Mouse (Mus musculus) liver, embryonic 14.5 days (tissue): ENCODE measurements around the gene Purb. TPM values are rescaled to one million over a fixed set of nuclear protein-coding genes. Genes with fewer than 3 reads are reported as not detected.
A peak's percentile ranks its signal among the peaks of the same experiment; 100 is the strongest.

ENCODE experiments used
- ATAC-seq: fragments of 200-750 bp; cut with Nextera tagmentation; 2 replicates; pipeline ENCODE4 v1.8.0; 2017; ENCODE audit warnings: moderate number of reproducible peaks, mild to moderate bottlenecking, moderate library complexity; ENCODE audit not compliant: insufficient read depth
- DNase-seq, 3 experiments: peaks; one replicate each; pipeline ENCODE4 v3.0.0-alpha.2; 2012 to 2013; ENCODE audit warnings: low read depth in 3 of 3, low spot score in 3 of 3
- H3K27ac ChIP-seq: fragments of 300-500 bp; sonication (generic); 2 replicates; pipeline ENCODE4 v1.5.1; 2014; ENCODE audit warnings: moderate library complexity, mild to moderate bottlenecking, control low read depth, inconsistent platforms
- H3K27me3 ChIP-seq: fragments of 300-500 bp; sonication (generic); 2 replicates; pipeline ENCODE4 v1.6.1; 2014; ENCODE audit warnings: mild to moderate bottlenecking, low read length, moderate library complexity; ENCODE audit not compliant: control insufficient read depth, insufficient read depth
- H3K36me3 ChIP-seq: fragments of 300-500 bp; sonication (generic); replicated peaks from 2 replicates; pipeline ENCODE4 v1.6.1; 2014; ENCODE audit warnings: low read depth; ENCODE audit not compliant: control insufficient read depth, insufficient read depth
- H3K4me1 ChIP-seq, 2 experiments: fragments of 200-500 bp in 1 of 2; fragments of 300-500 bp in 1 of 2; sonication (generic) in 1 of 2; replicated peaks; 2 replicates each; pipeline ENCODE4 v1.6.1; 2012 to 2014; ENCODE audit warnings: antibody characterized with exemption in 1 of 2, inconsistent platforms in 1 of 2, low read length in 1 of 2; ENCODE audit not compliant: control insufficient read depth in 2 of 2, insufficient read depth in 2 of 2
- H3K4me2 ChIP-seq: fragments of 300-500 bp; sonication (generic); 2 replicates; pipeline ENCODE4 v1.6.1; 2014; ENCODE audit warnings: low read depth, mild to moderate bottlenecking, control low read depth, moderate library complexity
- H3K4me3 ChIP-seq, 2 experiments: fragments of 200-500 bp in 1 of 2; fragments of 300-500 bp in 1 of 2; sonication (generic) in 1 of 2; 2 replicates each; pipeline ENCODE4 v1.5.1; 2012 to 2014; ENCODE audit warnings: low read depth in 2 of 2, low read length in 2 of 2, mild to moderate bottlenecking in 2 of 2, control low read depth in 1 of 2, inconsistent platforms in 1 of 2, moderate library complexity in 1 of 2; ENCODE audit not compliant: insufficient read depth in 1 of 2
- H3K9ac ChIP-seq: fragments of 300-500 bp; sonication (generic); replicated peaks from 2 replicates; pipeline ENCODE4 v1.6.1; 2014; ENCODE audit warnings: mild to moderate bottlenecking, control low read depth, moderate library complexity
- H3K9me3 ChIP-seq: fragments of 300-500 bp; sonication (generic); 2 replicates; pipeline ENCODE4 v1.6.1; 2016; ENCODE audit warnings: low read length, mixed read lengths; ENCODE audit not compliant: control insufficient read depth
- CTCF ChIP-seq: IDR thresholded peaks from 2 replicates; pipeline ENCODE4 v1.5.1; 2016; ENCODE audit warnings: antibody characterized with exemption, low read depth, control low read depth
- EP300 ChIP-seq: IDR thresholded peaks from 2 replicates; pipeline ENCODE4 v1.6.1; 2016; ENCODE audit warnings: antibody characterized with exemption, low read depth
- WGBS: fragments of 180-500 bp; shearing (Covaris S2); extraction: QIAGEN DNeasy Blood & Tissue Kit; methylation state at CpG from one replicate; pipeline ENCODE4 v1.1.7; 2014; ENCODE audit not compliant: insufficient replicate concordance; 5-methylcytosine and 5-hydroxymethylcytosine counted together
- polyA plus RNA-seq, 2 experiments: library from polyadenylated mRNA; depleted of rRNA in 1 of 2; stranded (reverse) in 1 of 2; unstranded in 1 of 2; fragments of >200 nt; fragmentation: Nextera tagmentation in 1 of 2; extraction: Ambion mirVana in 1 of 2; gene quantifications; 2 replicates each; pipeline versions ENCODE4 v1.2.1 to v1.2.3; 2012 to 2014

Gene Purb
- polyA plus RNA-seq, 2 experiments = 6.2 TPM

GRCm38 (mm10) chr11:6522782-6523525 lies 47.2 kb upstream of the Purb start:
- no peak overlapping the region for H3K27ac ChIP-seq
- peaks cover 30% of the 10 kb centered on the region for H3K36me3 ChIP-seq
- DNase-seq (no peak), ATAC-seq (no peak)
- H3K27me3 ChIP-seq = no peaks in the 10 kb centered on the region
- no peak overlapping the region for H3K4me3 ChIP-seq
- H3K9me3 ChIP-seq = no peaks in the 10 kb centered on the region
- TF ChIP-seq EP300 (no peak), CTCF (no peak)
- no peak overlapping the region for H3K4me2 ChIP-seq
- 55% methylated on average over 9 of the region's 9 CpGs for WGBS
- no peak overlapping the region for H3K9ac ChIP-seq
- H3K4me1 ChIP-seq = peaks cover 0 to 10% of the 10 kb centered on the region in 2 experiments; a peak in 3 of 4 replicates

DNA sequence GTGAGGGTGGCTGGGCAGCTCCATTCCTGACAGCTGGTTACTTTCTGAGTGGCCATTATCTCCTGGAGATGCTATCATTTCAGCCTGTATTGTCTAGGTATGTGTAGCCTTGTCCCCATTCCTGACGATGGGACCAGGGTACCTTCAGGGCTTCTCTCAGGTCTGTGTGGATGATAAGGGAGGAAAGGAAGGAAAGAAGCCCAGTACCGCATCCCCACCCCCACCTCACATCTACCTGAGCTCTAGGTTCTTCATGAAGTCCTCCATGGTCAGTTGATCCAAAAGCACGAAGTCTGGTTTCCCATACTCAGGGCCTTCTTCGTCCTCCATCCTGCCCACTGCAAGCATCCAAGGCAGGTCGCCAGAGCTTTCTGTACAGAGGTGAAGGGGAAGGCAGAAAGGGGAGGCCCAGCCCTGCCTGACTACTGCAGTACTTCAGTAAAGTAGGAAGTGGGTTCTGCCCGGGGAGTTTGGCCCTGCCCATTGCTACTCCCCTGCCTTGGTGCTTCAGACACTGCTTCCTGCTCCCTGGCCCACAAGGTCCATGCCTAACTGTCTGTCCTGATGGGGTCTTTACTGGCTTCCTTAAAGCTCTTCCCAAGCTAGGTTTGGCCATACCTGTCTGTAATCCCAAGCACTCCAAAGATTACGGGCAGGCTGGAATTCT lies 44.9 kb upstream of the Purb start, which contains the start of gene Myo1g:
TSS of gene Myo1g (minus strand) at position 459 of the 667 bp plus-strand sequence.
- no peak for DNase-seq
- no peak within 1 kb of the TSS for H3K27ac ChIP-seq
- TF ChIP-seq EP300 (no peak), CTCF (no peak)
- peak within 1 kb of the TSS; percentile 18; the same call in 1 of the 2 replicates for H3K9ac ChIP-seq
- 15% methylated on average over 7 of the region's 7 CpGs for WGBS
- H3K36me3 ChIP-seq = peaks cover 15% of the 10 kb centered on the region
- H3K4me3 ChIP-seq = peak within 1 kb of the TSS; percentile 25 to 40
- H3K4me1 ChIP-seq = peaks cover 0 to 5% of the 10 kb centered on the region in 2 experiments; a peak in 1 of 4 replicates
- no peaks in the 10 kb centered on the region for H3K9me3 ChIP-seq
- peak within 1 kb of the TSS; percentile 26 for H3K4me2 ChIP-seq
- no peaks in the 10 kb centered on the region for H3K27me3 ChIP-seq
- ATAC-seq = no peak

- Histone ChIP-seq H3K4me1 (peaks cover 0 to 5% of the 10 kb centered on the region in 2 experiments; a peak in 1 of 4 replicates), H3K9me3 (no peaks in the 10 kb centered on the region), H3K36me3 (peaks cover 5% of the 10 kb centered on the region), H3K27ac (no peak overlapping the region), H3K27me3 (no peaks in the 10 kb centered on the region), H3K9ac (0 out of 2 replicates have a peak overlapping the region, but pooled peaks have one; percentile 18), H3K4me3 (peak overlapping the region; percentile 25 to 40), H3K4me2 (peak overlapping the region; percentile 26)
- DNase-seq (no peak), ATAC-seq (no peak)
- WGBS = 7% methylated on average over 11 of the region's 11 CpGs
- TF ChIP-seq CTCF = no peak
- TF ChIP-seq EP300 = no peak
Observed at GRCm38 (mm10) chr11:6519491-6520033, 43.8 kb upstream of the Purb start.

DNA sequence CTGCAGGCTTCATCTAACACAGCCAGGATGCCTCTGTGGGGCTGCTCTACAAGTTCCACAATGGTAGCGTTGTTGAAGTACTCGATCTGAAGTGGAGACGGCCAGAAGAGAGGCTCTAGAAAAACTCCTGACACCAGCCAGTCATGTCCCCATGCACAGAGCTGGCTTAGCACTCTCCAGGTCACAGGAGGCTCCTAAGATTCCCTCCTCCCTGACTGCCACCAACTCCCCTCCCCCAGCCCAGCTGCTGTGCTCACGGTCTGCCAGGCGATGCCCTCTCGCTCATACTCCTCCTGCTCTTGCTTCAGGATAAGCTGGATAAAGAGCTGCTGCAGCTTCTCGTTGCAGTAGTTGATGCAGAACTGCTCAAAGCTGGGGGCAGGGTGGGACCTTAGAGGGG lies 39.1 kb upstream of the Purb start:
- DNase-seq (no peak), ATAC-seq (no peak)
- TF ChIP-seq EP300 = no peak
- no peak for TF ChIP-seq CTCF
- Histone ChIP-seq H3K27ac (no peak overlapping the region), H3K36me3 (no peaks in the 10 kb centered on the region), H3K9me3 (no peaks in the 10 kb centered on the region), H3K4me3 (no peak overlapping the region), H3K4me1 (peaks cover 0 to 4% of the 10 kb centered on the region in 2 experiments; a peak in 1 of 4 replicates), H3K9ac (no peak overlapping the region), H3K4me2 (no peak overlapping the region), H3K27me3 (no peaks in the 10 kb centered on the region)
- WGBS = 70% methylated on average over 7 of the region's 7 CpGs
